Mouse (Mus musculus) kidney, embryonic 14.5 days (tissue): ENCODE data around the gene Fbxo24. TPM values are rescaled to one million over a fixed set of nuclear protein-coding genes. Genes with fewer than 3 reads are reported as not detected.

Experiments used
- ATAC-seq: fragments of 200-750 bp; cut with Nextera tagmentation; 2 replicates; pipeline ENCODE4 v1.8.0; 2017; ENCODE audit warnings: moderate number of reproducible peaks, mild to moderate bottlenecking, moderate TSS enrichment, moderate library complexity; ENCODE audit not compliant: low FRiP score, low TSS enrichment
- H3K27ac ChIP-seq: fragments of 300-500 bp; sonication (generic); 2 replicates; pipeline ENCODE4 v1.5.1; 2014; ENCODE audit warnings: low read depth, mild to moderate bottlenecking, low read length, moderate library complexity, mixed read lengths
- H3K27me3 ChIP-seq: fragments of 300-500 bp; sonication (generic); 2 replicates; pipeline ENCODE4 v1.6.1; 2014; ENCODE audit warnings: mild to moderate bottlenecking, low read length; ENCODE audit not compliant: control insufficient read depth, insufficient read depth
- H3K36me3 ChIP-seq: fragments of 300-500 bp; sonication (generic); 2 replicates; pipeline ENCODE4 v1.6.1; 2014; ENCODE audit warnings: low read length, mixed read lengths; ENCODE audit not compliant: control insufficient read depth, insufficient read depth
- H3K4me1 ChIP-seq: fragments of 300-500 bp; sonication (generic); 2 replicates; pipeline ENCODE4 v1.6.1; 2014; ENCODE audit warnings: low read length, mixed read lengths; ENCODE audit not compliant: control insufficient read depth, insufficient read depth
- H3K4me2 ChIP-seq: fragments of 300-500 bp; sonication (generic); replicated peaks from 2 replicates; pipeline ENCODE4 v1.6.1; 2014; ENCODE audit warnings: low read depth, mild to moderate bottlenecking, low read length
- H3K4me3 ChIP-seq: fragments of 300-500 bp; sonication (generic); 2 replicates; pipeline ENCODE4 v1.5.1; 2014; ENCODE audit warnings: mild to moderate bottlenecking, low read length
- H3K9ac ChIP-seq: fragments of 300-500 bp; sonication (generic); 2 replicates; pipeline ENCODE4 v1.6.1; 2014; ENCODE audit warnings: low read depth, mild to moderate bottlenecking, low read length, moderate library complexity
- H3K9me3 ChIP-seq: fragments of 300-500 bp; sonication (generic); 2 replicates; pipeline ENCODE4 v1.6.1; 2016; ENCODE audit warnings: low read length; ENCODE audit not compliant: control insufficient read depth
- WGBS: fragments of 180-500 bp; shearing (Covaris S2); extraction: QIAGEN DNeasy Blood & Tissue Kit; methylation state at CpG from one replicate; pipeline ENCODE4 v1.1.7; 2014; 5-methylcytosine and 5-hydroxymethylcytosine counted together
- polyA plus RNA-seq: library from polyadenylated mRNA; unstranded; fragments of >200 nt; fragmentation: Nextera tagmentation; extraction: Ambion mirVana; gene quantifications from 2 replicates; pipeline ENCODE4 v1.2.1, GENCODE M21; 2014

The Fbxo24 gene
- polyA plus RNA-seq, 1 experiment from 2014 or later, result not detected

DNA sequence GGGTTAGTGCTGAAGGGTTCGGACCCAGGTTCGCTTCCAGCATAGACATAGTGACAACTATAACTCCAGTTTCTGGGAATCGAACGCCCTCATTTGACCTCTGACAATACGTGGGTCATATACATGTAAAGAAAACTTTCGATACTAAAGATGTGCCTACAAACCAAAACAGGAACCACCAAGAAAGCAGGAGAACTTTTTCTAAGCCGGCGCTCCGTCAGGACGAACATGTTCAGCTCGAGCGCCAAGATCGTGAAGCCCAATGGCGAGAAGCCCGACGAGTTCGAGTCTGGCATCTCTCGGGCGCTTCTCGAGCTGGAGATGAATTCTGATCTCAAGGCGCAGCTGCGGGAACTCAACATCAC, 27.5 kb downstream of the Fbxo24 start:
- WGBS, result under 1% methylated on average over 22 of the region's 22 CpGs
- H3K4me1 ChIP-seq, result peaks cover 17% of the 10 kb centered on the region
- H3K4me2 ChIP-seq, result peak overlapping the region; percentile 63
- H3K27me3 ChIP-seq, result no peaks in the 10 kb centered on the region
- no peak for ATAC-seq
- peak overlapping the region; percentile 78 for H3K9ac ChIP-seq
- peak overlapping the region; percentile 59 for H3K27ac ChIP-seq
- peaks cover 18% of the 10 kb centered on the region; the same call in 1 of the 2 replicates for H3K36me3 ChIP-seq
- H3K9me3 ChIP-seq, result no peaks in the 10 kb centered on the region
- H3K4me3 ChIP-seq, result peak overlapping the region; percentile 79

DNA sequence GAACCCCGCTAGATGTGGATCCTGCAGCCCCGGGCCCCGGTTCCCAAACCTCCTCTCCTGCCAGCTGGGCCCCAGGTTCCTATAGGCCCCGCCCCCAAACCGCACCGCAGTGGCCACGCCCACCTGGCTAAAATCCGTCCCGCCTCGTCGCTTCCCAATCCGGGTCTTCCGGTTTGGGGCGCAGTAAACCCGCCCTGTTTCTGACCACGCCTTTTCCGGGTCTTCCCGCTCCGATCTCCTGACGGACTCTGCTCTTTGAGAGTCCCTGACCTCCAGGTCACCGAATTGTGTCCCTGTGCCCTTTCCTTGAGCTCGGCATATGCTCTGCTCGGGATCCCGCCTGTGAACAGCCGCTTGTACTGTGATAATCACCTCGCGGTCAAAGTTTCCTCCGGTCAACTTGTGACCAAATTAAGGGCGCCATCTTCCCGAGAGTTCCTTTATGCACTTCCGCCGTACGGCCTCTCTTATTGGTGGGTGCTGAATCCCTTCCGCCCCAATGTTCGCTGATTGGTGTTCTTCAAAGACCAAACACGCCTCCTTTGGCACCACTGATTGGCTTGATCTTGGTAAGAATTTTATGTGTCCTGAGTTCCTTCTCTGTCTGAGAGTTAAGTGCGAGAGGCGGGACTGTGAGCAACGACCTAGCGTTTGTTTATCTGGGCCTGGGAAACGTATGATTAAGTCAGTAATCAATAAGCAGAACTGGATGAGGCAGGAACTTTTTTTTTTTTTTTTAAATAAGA, 28.0 kb downstream of the Fbxo24 start, which contains the start of gene Mospd3:
TSS of gene Mospd3 (minus strand) at position 440 of the 746 bp plus-strand sequence.
- no peaks in the 10 kb centered on the region for H3K27me3 ChIP-seq

DNA sequence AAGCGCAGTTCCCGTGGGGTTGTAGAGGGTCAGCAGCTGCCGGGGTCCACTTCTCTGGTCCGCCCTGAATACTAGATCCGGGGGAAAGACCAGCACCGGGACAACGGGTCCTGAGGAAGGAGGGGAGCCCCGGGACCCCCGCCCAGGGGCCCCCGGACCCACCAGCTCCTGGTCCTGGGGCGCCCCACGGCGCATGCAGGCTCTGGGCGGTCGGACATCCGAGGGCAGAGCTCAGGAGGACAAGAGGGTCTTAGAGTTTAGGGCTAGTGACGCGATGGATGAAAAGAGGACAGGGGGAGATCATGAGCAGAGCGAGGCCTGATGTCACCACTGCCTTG, 28.6 kb downstream of the Fbxo24 start:
- Histone ChIP-seq H3K27ac (peak overlapping the region; percentile 80; the same call in 1 of the 2 replicates), H3K36me3 (peaks cover 13% of the 10 kb centered on the region; the same call in 1 of the 2 replicates), H3K9ac (peak overlapping the region; percentile 78), H3K4me3 (peak overlapping the region; percentile 79), H3K4me1 (peaks cover 17% of the 10 kb centered on the region), H3K9me3 (no peaks in the 10 kb centered on the region), H3K4me2 (peak overlapping the region; percentile 97), H3K27me3 (no peaks in the 10 kb centered on the region)
- 2% methylated on average over 19 of the region's 19 CpGs for WGBS
- peak; percentile 69; the same call in 1 of the 2 replicates for ATAC-seq

More for the DNA sequence above, 28.0 kb downstream of the Fbxo24 start, which contains the start of gene Mospd3:
- Histone ChIP-seq H3K9ac (peak within 1 kb of the TSS; percentile 78), H3K27ac (peak within 1 kb of the TSS; percentile 80), H3K4me1 (peaks cover 17% of the 10 kb centered on the region), H3K4me3 (peak within 1 kb of the TSS; percentile 79), H3K4me2 (peak within 1 kb of the TSS; percentile 97), H3K9me3 (no peaks in the 10 kb centered on the region), H3K36me3 (peaks cover 13% of the 10 kb centered on the region; the same call in 1 of the 2 replicates)
- peak; percentile 93 for ATAC-seq
- whole genome bisulfite sequencing, result under 1% methylated on average over 41 of the region's 41 CpGs

DNA sequence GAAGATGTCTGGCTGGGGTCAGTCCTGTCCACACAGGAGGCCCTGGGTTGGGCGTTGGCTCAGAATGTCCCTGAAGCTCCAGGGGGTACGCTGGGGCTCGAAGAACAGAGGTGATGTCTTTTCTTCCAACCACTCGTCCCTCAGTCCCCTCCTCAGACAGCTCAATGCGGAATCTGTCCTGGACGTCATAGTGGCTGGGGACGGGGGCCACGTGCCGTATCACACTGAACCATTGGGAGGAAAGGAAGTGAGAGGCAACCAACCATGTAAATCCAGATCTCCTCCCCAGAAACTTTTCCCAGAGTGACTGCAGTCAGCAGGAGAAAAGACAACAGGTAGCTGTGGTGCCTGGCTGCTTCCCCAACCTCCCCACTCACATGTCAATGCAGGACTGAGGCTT, 29.2 kb downstream of the Fbxo24 start:
- Histone ChIP-seq H3K4me1 (peaks cover 17% of the 10 kb centered on the region), H3K4me2 (peak overlapping the region; percentile 97), H3K4me3 (peak overlapping the region; percentile 79), H3K27ac (peak overlapping the region; percentile 17; the same call in 1 of the 2 replicates), H3K36me3 (peaks cover 13% of the 10 kb centered on the region; the same call in 1 of the 2 replicates), H3K9ac (peak overlapping the region; percentile 78; the same call in 1 of the 2 replicates), H3K27me3 (no peaks in the 10 kb centered on the region), H3K9me3 (no peaks in the 10 kb centered on the region)
- ATAC-seq, result no peak
- 31% methylated on average over 9 of the region's 9 CpGs for WGBS

DNA sequence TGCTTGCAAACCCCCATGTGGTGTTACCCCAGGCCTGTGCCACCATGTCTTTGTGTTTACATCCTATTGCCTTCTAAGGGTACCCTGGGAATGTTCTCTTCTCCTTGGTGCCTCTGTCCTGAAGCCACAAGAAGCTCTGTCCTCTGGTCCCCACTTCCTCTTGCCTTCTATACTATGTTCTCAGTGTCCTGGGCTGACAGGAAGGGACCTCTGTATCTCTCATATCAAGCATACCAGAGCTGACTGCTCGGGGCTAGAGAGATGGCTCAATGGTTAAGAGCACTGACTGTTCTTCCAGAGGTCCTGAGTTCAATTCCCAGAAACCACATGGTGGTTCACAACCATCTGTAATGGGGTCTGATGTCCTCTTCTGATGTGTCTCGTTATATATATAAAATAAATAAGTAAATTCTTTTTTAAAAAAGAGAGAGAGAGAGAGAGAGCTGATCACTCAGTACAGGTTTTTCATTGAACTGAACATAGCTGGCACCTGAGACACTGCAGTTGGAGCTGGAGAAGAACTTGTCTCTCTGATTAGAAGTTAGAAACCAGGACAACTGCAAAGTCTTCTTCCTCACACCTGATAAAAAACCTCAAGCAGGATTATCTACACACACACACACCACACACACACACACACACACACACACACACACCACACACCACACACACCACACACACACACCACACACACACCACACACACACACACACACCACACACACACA, 30.5 kb downstream of the Fbxo24 start:
- Histone ChIP-seq H3K27me3 (no peaks in the 10 kb centered on the region), H3K4me3 (no peak overlapping the region), H3K4me1 (peaks cover 17% of the 10 kb centered on the region), H3K27ac (no peak overlapping the region), H3K9me3 (no peaks in the 10 kb centered on the region), H3K9ac (no peak overlapping the region), H3K4me2 (no peak overlapping the region), H3K36me3 (peaks cover 6% of the 10 kb centered on the region; the same call in 1 of the 2 replicates)
- WGBS, result 81% methylated on average over 2 of the region's 2 CpGs
- no peak for ATAC-seq

DNA sequence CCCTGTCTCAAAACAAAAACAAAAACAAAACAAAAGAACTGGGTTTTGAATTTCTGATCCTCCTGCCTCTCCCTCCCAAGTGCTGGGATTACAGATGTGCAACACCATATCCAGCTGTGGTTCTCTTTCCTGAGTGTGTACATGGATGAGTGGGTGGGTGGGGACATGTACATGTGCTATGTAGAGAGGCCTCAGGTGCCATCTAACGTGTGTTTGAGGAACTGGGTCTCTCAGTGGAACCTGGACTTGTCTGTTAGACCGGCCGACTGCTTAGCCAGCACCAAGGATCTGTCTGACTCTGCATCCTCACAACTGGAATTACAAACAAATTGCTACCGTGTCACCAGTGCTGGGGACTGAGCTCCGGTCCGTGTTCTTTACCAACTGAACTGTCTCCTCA, 31.2 kb downstream of the Fbxo24 start:
- WGBS, result 92% methylated on average over 6 of the region's 6 CpGs
- Histone ChIP-seq H3K27ac (no peak overlapping the region), H3K9ac (no peak overlapping the region), H3K4me3 (no peak overlapping the region), H3K27me3 (no peaks in the 10 kb centered on the region), H3K36me3 (peaks cover 6% of the 10 kb centered on the region; the same call in 1 of the 2 replicates), H3K4me1 (peaks cover 15% of the 10 kb centered on the region), H3K9me3 (no peaks in the 10 kb centered on the region), H3K4me2 (no peak overlapping the region)
- no peak for ATAC-seq

DNA sequence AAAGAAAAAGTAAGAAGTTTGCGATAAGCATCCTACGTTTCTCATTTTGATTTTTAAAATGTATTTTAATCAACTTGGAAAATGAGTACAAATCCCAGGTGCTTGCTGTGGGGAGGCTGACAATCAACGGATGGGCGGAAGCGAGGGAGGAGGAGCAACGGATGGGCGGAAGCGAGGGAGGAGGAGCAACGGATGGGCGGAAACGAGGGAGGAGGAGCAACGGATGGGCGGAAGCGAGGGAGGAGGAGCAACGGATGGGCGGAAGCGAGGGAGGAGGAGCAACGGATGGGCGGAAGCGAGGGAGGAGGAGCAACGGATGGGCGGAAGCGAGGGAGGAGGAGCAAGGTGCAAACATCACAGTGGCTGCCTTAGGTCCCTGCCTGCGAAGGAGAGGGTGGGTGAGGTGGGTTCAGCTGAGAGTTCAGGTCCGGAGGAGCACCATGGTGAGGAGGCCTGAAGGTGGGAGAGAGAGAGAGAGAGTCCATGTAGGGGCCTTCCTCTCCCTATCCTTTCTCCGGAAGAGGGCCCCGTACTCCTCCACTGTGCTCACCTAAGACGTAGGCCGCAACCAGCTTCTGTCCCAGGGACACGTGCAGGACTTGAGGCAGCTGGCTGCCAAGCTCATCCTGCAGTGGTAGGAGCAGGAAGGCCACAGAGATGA, 32.1 kb downstream of the Fbxo24 start:
- Histone ChIP-seq H3K27me3 (no peaks in the 10 kb centered on the region), H3K4me1 (peaks cover 11% of the 10 kb centered on the region), H3K27ac (no peak overlapping the region), H3K4me3 (peak overlapping the region; percentile 16; the same call in 1 of the 2 replicates), H3K36me3 (peaks cover 6% of the 10 kb centered on the region; the same call in 1 of the 2 replicates), H3K9me3 (no peaks in the 10 kb centered on the region), H3K9ac (0 out of 2 replicates have a peak overlapping the region, but pooled peaks have one; percentile 34), H3K4me2 (peak overlapping the region; percentile 3; the same call in 1 of the 2 replicates)
- WGBS, result 43% methylated on average over 26 of the region's 30 CpGs
- ATAC-seq, result no peak

DNA sequence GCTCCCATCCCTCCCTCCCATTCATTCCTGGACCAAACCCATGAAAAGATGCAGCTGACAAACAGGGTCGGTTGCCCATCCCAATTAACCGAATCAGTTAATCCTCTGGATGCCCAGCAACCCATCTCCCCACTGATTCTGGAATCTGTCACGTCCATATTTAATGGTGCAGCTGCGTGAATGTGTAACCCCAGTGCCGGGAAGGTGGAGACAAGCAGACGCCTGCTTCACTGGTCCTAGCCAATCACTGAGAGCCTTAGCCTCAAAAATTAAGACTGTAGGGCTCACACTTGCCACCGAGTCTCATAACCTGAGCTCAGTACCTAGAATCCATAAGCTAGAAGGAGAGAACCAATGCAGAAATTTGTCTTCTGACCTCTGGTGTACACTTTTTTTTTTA, 32.9 kb downstream of the Fbxo24 start:
- ATAC-seq, result no peak
- WGBS, result 83% methylated on average over 7 of the region's 7 CpGs

More for the DNA sequence above, 32.9 kb downstream of the Fbxo24 start:
- H3K4me3 ChIP-seq, result no peak overlapping the region
- H3K9ac ChIP-seq, result no peak overlapping the region
- H3K4me1 ChIP-seq, result peaks cover 11% of the 10 kb centered on the region
- H3K27me3 ChIP-seq, result no peaks in the 10 kb centered on the region
- H3K4me2 ChIP-seq, result no peak overlapping the region
- no peak overlapping the region for H3K27ac ChIP-seq
- no peaks in the 10 kb centered on the region for H3K9me3 ChIP-seq
- peaks cover 6% of the 10 kb centered on the region; the same call in 1 of the 2 replicates for H3K36me3 ChIP-seq
